Mouse (Mus musculus) stomach, embryonic 16.5 days (tissue): ENCODE data around the gene Fxyd7. TPM values are rescaled to one million over a fixed set of nuclear protein-coding genes. Genes with fewer than 3 reads are reported as not detected.
A peak's percentile ranks its signal among the peaks of the same experiment; 100 is the strongest.

Experiments
- ATAC-seq: fragments of 200-750 bp; cut with Nextera tagmentation; 2 replicates; pipeline ENCODE4 v1.8.0; 2017; ENCODE audit warnings: moderate number of reproducible peaks, moderate TSS enrichment; ENCODE audit not compliant: insufficient read depth, low FRiP score
- H3K27ac ChIP-seq: fragments of 300-500 bp; sonication (generic); 2 replicates; pipeline ENCODE4 v1.5.1; 2014; ENCODE audit warnings: low read length
- H3K27me3 ChIP-seq: fragments of 300-500 bp; sonication (generic); 2 replicates; pipeline ENCODE4 v1.6.1; 2014; ENCODE audit warnings: low read length, control low read depth, mixed read lengths; ENCODE audit not compliant: control insufficient read depth, insufficient read depth
- H3K36me3 ChIP-seq: fragments of 300-500 bp; sonication (generic); 2 replicates; pipeline ENCODE4 v1.6.1; 2014; ENCODE audit warnings: low read length; ENCODE audit not compliant: control insufficient read depth, insufficient read depth
- H3K4me1 ChIP-seq: fragments of 300-500 bp; sonication (generic); 2 replicates; pipeline ENCODE4 v1.6.1; 2014; ENCODE audit warnings: low read length, control low read depth, mixed read lengths; ENCODE audit not compliant: control insufficient read depth, insufficient read depth
- H3K4me2 ChIP-seq: fragments of 300-500 bp; sonication (generic); 2 replicates; pipeline ENCODE4 v1.6.1; 2014; ENCODE audit warnings: low read depth, low read length, mixed read lengths
- H3K4me3 ChIP-seq: fragments of 300-500 bp; sonication (generic); replicated peaks from 2 replicates; pipeline ENCODE4 v1.5.1; 2014; ENCODE audit warnings: mild to moderate bottlenecking, low read length
- H3K9ac ChIP-seq: fragments of 300-500 bp; sonication (generic); 2 replicates; pipeline ENCODE4 v1.6.1; 2014; ENCODE audit warnings: low read length
- H3K9me3 ChIP-seq: fragments of 300-500 bp; sonication (generic); replicated peaks from 2 replicates; pipeline ENCODE4 v1.6.1; 2016; ENCODE audit warnings: low read length, control low read depth; ENCODE audit not compliant: control insufficient read depth
- WGBS: fragments of 180-500 bp; shearing (Covaris S2); extraction: QIAGEN DNeasy Blood & Tissue Kit; methylation state at CpG from one replicate; pipeline ENCODE4 v1.1.7; 2014; 5-methylcytosine and 5-hydroxymethylcytosine counted together
- polyA plus RNA-seq: library from polyadenylated mRNA; unstranded; fragments of >200 nt; fragmentation: Nextera tagmentation; extraction: Ambion mirVana; gene quantifications from 2 replicates; pipeline ENCODE4 v1.2.1, GENCODE M21; 2015

Gene Fxyd7
- polyA plus RNA-seq, 1 experiment from 2014 or later, result 25.8 TPM

DNA sequence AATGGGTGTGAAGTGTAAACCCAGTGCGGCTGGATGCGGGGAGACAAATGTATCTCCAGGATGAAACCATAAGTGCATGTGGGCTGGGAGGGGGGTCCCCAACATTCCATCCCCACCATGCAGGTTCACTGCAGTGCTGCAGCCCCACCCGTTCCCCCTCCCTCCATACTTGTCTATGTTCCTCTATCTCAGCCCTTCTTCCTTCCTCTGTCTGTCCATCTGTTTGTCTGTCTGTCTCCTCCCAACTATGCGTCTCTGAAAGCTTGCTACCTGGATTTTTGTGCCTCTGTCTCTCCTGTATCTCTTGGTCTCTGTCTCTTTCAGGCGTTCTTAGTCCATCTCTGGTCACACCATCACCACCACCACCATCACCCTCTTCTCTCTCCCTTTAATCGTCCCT is 780 bp downstream of the Fxyd7 start:
- no peak for ATAC-seq
- no peak overlapping the region for H3K27ac ChIP-seq
- H3K4me1 ChIP-seq, result peaks cover 37% of the 10 kb centered on the region
- peak overlapping the region; percentile 33; the same call in 1 of the 2 replicates for H3K9ac ChIP-seq
- WGBS, result 4% methylated on average over 6 of the region's 6 CpGs
- peak overlapping the region; percentile 33 for H3K4me3 ChIP-seq
- H3K4me2 ChIP-seq, result peak overlapping the region; percentile 51
- H3K36me3 ChIP-seq, result no peaks in the 10 kb centered on the region
- H3K9me3 ChIP-seq, result no peaks in the 10 kb centered on the region
- H3K27me3 ChIP-seq, result peaks cover 45% of the 10 kb centered on the region

- Histone ChIP-seq H3K36me3 (no peaks in the 10 kb centered on the region), H3K4me2 (peak overlapping the region; percentile 51), H3K9ac (peak overlapping the region; percentile 33; the same call in 1 of the 2 replicates), H3K27me3 (peaks cover 45% of the 10 kb centered on the region), H3K27ac (no peak overlapping the region), H3K4me1 (peaks cover 37% of the 10 kb centered on the region), H3K4me3 (peak overlapping the region; percentile 33), H3K9me3 (no peaks in the 10 kb centered on the region)
- 3% methylated on average over 12 of the region's 15 CpGs for WGBS
- no peak for ATAC-seq
These were observed 1.4 kb downstream of the Fxyd7 start for GRCm38 (mm10) chr7:31049846-31050281.

- no peak for ATAC-seq
- Histone ChIP-seq H3K27ac (no peak overlapping the region), H3K9me3 (no peaks in the 10 kb centered on the region), H3K27me3 (peaks cover 45% of the 10 kb centered on the region), H3K9ac (no peak overlapping the region), H3K36me3 (no peaks in the 10 kb centered on the region), H3K4me1 (peaks cover 34% of the 10 kb centered on the region), H3K4me2 (peak overlapping the region; percentile 51), H3K4me3 (peak overlapping the region; percentile 33; the same call in 1 of the 2 replicates)
- 14% methylated on average over 5 of the region's 5 CpGs for WGBS
These were observed 2.0 kb downstream of the Fxyd7 start for GRCm38 (mm10) chr7:31049135-31049845.

- ATAC-seq, result no peak
- Histone ChIP-seq H3K36me3 (no peaks in the 10 kb centered on the region), H3K9ac (peak within 1 kb of the TSS; percentile 60), H3K9me3 (no peaks in the 10 kb centered on the region), H3K27ac (peak within 1 kb of the TSS; percentile 37), H3K27me3 (peaks cover 3% of the 10 kb centered on the region; the same call in 1 of the 2 replicates), H3K4me1 (peaks cover 11% of the 10 kb centered on the region; the same call in 1 of the 2 replicates), H3K4me3 (peak within 1 kb of the TSS; percentile 42), H3K4me2 (peak within 1 kb of the TSS; percentile 61)
- 43% methylated on average over 10 of the region's 10 CpGs for WGBS
These were observed 8.8 kb downstream of the Fxyd7 start, which contains the start of gene Fxyd5 for GRCm38 (mm10) chr7:31042431-31042910. Gene Fxyd5 (minus strand): TSS chr7:31042481.

GRCm38 (mm10) chr7:31041662-31042315 is 9.5 kb downstream of the Fxyd7 start:
- H3K27ac ChIP-seq, result peak overlapping the region; percentile 37

DNA sequence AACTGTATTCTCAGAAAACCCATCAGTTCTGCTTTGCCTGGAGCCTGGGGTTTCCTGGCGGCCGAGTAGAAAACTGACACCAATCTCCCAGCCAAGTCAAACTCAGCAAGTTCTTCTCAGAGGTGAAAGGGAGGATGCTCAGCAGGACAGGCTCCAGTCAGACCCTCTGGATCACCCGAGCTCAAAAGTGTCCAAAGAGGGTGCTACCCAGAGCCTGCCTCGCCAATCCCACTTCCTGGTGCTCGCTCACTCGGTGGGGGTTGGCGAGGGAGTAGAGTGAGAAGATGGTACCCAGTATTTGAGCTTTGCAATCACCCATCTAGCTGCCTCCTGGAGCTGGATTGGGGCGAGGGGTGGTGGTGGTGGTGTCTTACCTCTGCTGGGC is 10.3 kb downstream of the Fxyd7 start:
- 53% methylated on average over 8 of the region's 8 CpGs for WGBS

More at GRCm38 (mm10) chr7:31041662-31042315, 9.5 kb downstream of the Fxyd7 start:
- peak; percentile 54; the same call in 1 of the 2 replicates for ATAC-seq
- Histone ChIP-seq H3K4me3 (peak overlapping the region; percentile 42), H3K4me2 (peak overlapping the region; percentile 61), H3K27me3 (peaks cover 3% of the 10 kb centered on the region; the same call in 1 of the 2 replicates), H3K4me1 (peaks cover 11% of the 10 kb centered on the region; the same call in 1 of the 2 replicates), H3K9ac (peak overlapping the region; percentile 60), H3K36me3 (no peaks in the 10 kb centered on the region), H3K9me3 (no peaks in the 10 kb centered on the region)
- 5% methylated on average over 28 of the region's 28 CpGs for WGBS

GRCm38 (mm10) chr7:31040281-31041022 is 10.8 kb downstream of the Fxyd7 start:
- peaks cover 11% of the 10 kb centered on the region; the same call in 1 of the 2 replicates for H3K4me1 ChIP-seq
- no peaks in the 10 kb centered on the region for H3K9me3 ChIP-seq
- no peak overlapping the region for H3K4me2 ChIP-seq
- no peaks in the 10 kb centered on the region for H3K36me3 ChIP-seq
- no peak overlapping the region for H3K27ac ChIP-seq
- H3K4me3 ChIP-seq, result no peak overlapping the region
- no peak for ATAC-seq
- H3K9ac ChIP-seq, result no peak overlapping the region
- H3K27me3 ChIP-seq, result peaks cover 3% of the 10 kb centered on the region; the same call in 1 of the 2 replicates
- 76% methylated on average over 12 of the region's 12 CpGs for WGBS

More for the DNA sequence above, 10.3 kb downstream of the Fxyd7 start:
- no peaks in the 10 kb centered on the region for H3K36me3 ChIP-seq
- peaks cover 11% of the 10 kb centered on the region; the same call in 1 of the 2 replicates for H3K4me1 ChIP-seq
- ATAC-seq, result no peak
- no peaks in the 10 kb centered on the region for H3K9me3 ChIP-seq
- H3K27ac ChIP-seq, result no peak overlapping the region
- H3K27me3 ChIP-seq, result peaks cover 3% of the 10 kb centered on the region; the same call in 1 of the 2 replicates
- H3K4me2 ChIP-seq, result peak overlapping the region; percentile 61; the same call in 1 of the 2 replicates
- peak overlapping the region; percentile 60 for H3K9ac ChIP-seq
- H3K4me3 ChIP-seq, result peak overlapping the region; percentile 42

DNA sequence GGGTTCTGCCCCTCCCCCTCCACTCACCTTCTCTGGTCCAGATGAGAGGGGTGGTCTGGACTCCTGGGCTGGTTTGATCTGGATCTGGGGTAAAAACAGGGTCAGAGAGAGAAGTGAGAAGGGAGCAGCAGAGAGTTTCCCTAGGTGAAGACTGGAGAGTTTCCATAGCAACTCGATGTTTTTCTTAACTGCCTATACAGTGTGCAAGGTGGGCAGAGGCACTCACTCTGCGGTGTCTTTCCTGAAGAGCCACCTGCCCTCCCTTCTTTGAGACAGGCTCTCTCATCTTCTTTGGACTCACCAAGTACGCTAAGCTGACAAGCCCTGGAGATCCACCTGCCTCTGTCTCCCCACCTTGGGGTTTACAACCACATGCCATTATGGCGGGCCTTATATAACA is 12.3 kb downstream of the Fxyd7 start:
- no peak for ATAC-seq
- no peak overlapping the region for H3K4me3 ChIP-seq
- H3K27me3 ChIP-seq, result peaks cover 1% of the 10 kb centered on the region; the same call in 1 of the 2 replicates
- no peak overlapping the region for H3K9ac ChIP-seq
- H3K36me3 ChIP-seq, result no peaks in the 10 kb centered on the region
- no peaks in the 10 kb centered on the region for H3K9me3 ChIP-seq
- H3K4me1 ChIP-seq, result peaks cover 11% of the 10 kb centered on the region; the same call in 1 of the 2 replicates
- no peak overlapping the region for H3K4me2 ChIP-seq
- H3K27ac ChIP-seq, result no peak overlapping the region
- WGBS, result 82% methylated on average over 4 of the region's 4 CpGs
